Mouse (Mus musculus) thymus, adult 2 months (tissue): ENCODE results near the gene Kcnk1.

Experiments used
- CTCF ChIP-seq: fragments of 200-500 bp; IDR thresholded peaks from 2 replicates; pipeline ENCODE4 v1.5.1; 2012; ENCODE audit warnings: mild to moderate bottlenecking, control low read depth, low read length, moderate library complexity, borderline replicate concordance; ENCODE audit not compliant: control insufficient read depth, poor library complexity, insufficient read depth; ENCODE audit errors: extremely low read depth
- POLR2A ChIP-seq: fragments of 200-500 bp; IDR thresholded peaks from 2 replicates; pipeline ENCODE4 v1.6.1; 2012; ENCODE audit warnings: mild to moderate bottlenecking, low read length, control low read depth, moderate library complexity; ENCODE audit not compliant: control insufficient read depth, poor library complexity, insufficient read depth; ENCODE audit errors: extremely low read depth

DNA sequence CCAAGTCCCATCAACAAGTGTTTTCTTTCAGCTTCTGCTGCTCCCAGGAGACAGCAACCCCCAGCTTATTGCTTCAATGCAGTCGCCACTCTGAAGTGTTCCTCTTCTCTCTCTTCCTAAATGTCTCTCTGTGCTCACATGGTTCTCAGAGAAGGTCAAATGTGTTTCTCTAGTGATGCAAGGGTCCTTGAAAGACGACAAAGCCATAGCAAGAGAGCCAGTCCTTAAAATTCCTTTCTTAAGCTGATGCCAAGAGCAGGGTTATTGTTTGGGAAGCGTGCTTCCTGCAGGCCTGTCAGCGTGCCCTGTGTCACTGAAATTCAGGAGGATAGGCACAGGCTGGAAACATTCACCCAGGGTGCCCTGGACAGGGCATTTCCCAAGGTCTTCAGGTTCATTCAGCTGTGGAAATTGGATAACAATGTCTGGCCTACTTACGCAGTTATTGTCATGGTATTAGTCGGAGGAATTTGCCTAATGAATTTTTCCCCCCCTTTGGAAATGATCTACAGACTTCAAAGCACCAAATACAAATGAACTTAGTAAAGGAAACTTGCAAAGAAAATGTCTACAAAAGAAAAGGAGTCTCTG is 7.9 kb upstream of the Kcnk1 start:
- no peak for TF ChIP-seq CTCF
- no peak for TF ChIP-seq POLR2A
